Mouse (Mus musculus): Measurements from ENCODE around the gene Cyp2c23. TPM values are rescaled to one million over a fixed set of nuclear protein-coding genes. Genes with fewer than 3 reads are reported as not detected.

Gene Cyp2c23
- polyA plus RNA-seq, 1 experiment = not detected

GRCm38 (mm10) chr19:44026956-44027530 lies 2.0 kb downstream of the Cyp2c23 start:
- Histone ChIP-seq H3K4me3 (ENCODE audit: insufficient read depth, low read length) (no peak overlapping the region), H3K27ac (ENCODE audit: insufficient read depth, low read depth, low read length) (no peak overlapping the region), H3K4me1 (ENCODE audit: control insufficient read depth, insufficient read depth, low read length) (no peaks in the 10 kb centered on the region)
- TF ChIP-seq CTCF (IDR thresholded peaks at IDR 0.05; ENCODE audit: low read depth, low read length) (no peak), POLR2A (IDR thresholded peaks at IDR 0.05; ENCODE audit: borderline replicate concordance, low read depth, low read length) (no peak)

- H3K4me3 ChIP-seq (ENCODE audit: insufficient read depth, low read length) = no peak overlapping the region
- no peak overlapping the region for H3K27ac ChIP-seq (ENCODE audit: insufficient read depth, low read depth, low read length)
- H3K4me1 ChIP-seq (ENCODE audit: control insufficient read depth, insufficient read depth, low read length) = peaks cover 6% of the 10 kb centered on the region
- no peak for TF ChIP-seq POLR2A (IDR thresholded peaks at IDR 0.05; ENCODE audit: borderline replicate concordance, low read depth, low read length)
Observed at GRCm38 (mm10) chr19:44024921-44025585, 4.0 kb downstream of the Cyp2c23 start.

- H3K27ac ChIP-seq (ENCODE audit: insufficient read depth, low read depth, low read length) = no peak overlapping the region
- H3K4me3 ChIP-seq (ENCODE audit: insufficient read depth, low read length) = no peak overlapping the region
- TF ChIP-seq CTCF (IDR thresholded peaks at IDR 0.05; ENCODE audit: low read depth, low read length) (no peak), POLR2A (IDR thresholded peaks at IDR 0.05; ENCODE audit: borderline replicate concordance, low read depth, low read length) (no peak)
- H3K4me1 ChIP-seq (ENCODE audit: control insufficient read depth, insufficient read depth, low read length) = peaks cover 6% of the 10 kb centered on the region
Observed at GRCm38 (mm10) chr19:44023066-44023465, 5.9 kb downstream of the Cyp2c23 start.

- Histone ChIP-seq H3K27ac (ENCODE audit: insufficient read depth, low read depth, low read length) (no peak overlapping the region), H3K4me1 (ENCODE audit: control insufficient read depth, insufficient read depth, low read length) (peaks cover 6% of the 10 kb centered on the region), H3K4me3 (ENCODE audit: insufficient read depth, low read length) (no peak overlapping the region)
- no peak for TF ChIP-seq CTCF (IDR thresholded peaks at IDR 0.05; ENCODE audit: low read depth, low read length)
- TF ChIP-seq POLR2A (IDR thresholded peaks at IDR 0.05; ENCODE audit: borderline replicate concordance, low read depth, low read length) = no peak
Observed at GRCm38 (mm10) chr19:44021502-44021901, 7.5 kb downstream of the Cyp2c23 start.

- no peak for TF ChIP-seq POLR2A (IDR thresholded peaks at IDR 0.05; ENCODE audit: borderline replicate concordance, low read depth, low read length)
- TF ChIP-seq CTCF (IDR thresholded peaks at IDR 0.05; ENCODE audit: low read depth, low read length) = no peak
- H3K4me1 ChIP-seq (ENCODE audit: control insufficient read depth, insufficient read depth, low read length) = peaks cover 8% of the 10 kb centered on the region
Observed at GRCm38 (mm10) chr19:44019739-44020138, 9.3 kb downstream of the Cyp2c23 start.

GRCm38 (mm10) chr19:44013862-44014261 lies 15.1 kb downstream of the Cyp2c23 start:
- Histone ChIP-seq H3K4me3 (ENCODE audit: insufficient read depth, low read length) (no peak overlapping the region), H3K27ac (ENCODE audit: insufficient read depth, low read depth, low read length) (no peak overlapping the region), H3K4me1 (ENCODE audit: control insufficient read depth, insufficient read depth, low read length) (peaks cover 10% of the 10 kb centered on the region)
- TF ChIP-seq POLR2A (IDR thresholded peaks at IDR 0.05; ENCODE audit: borderline replicate concordance, low read depth, low read length) (no peak), CTCF (IDR thresholded peaks at IDR 0.05; ENCODE audit: low read depth, low read length) (no peak)

More at GRCm38 (mm10) chr19:44019739-44020138, 9.3 kb downstream of the Cyp2c23 start:
- no peak overlapping the region for H3K27ac ChIP-seq (ENCODE audit: insufficient read depth, low read depth, low read length)
- no peak overlapping the region for H3K4me3 ChIP-seq (ENCODE audit: insufficient read depth, low read length)

GRCm38 (mm10) chr19:44008784-44009183 lies 20.2 kb downstream of the Cyp2c23 start:
- peak overlapping the region; percentile 48 for H3K27ac ChIP-seq (ENCODE audit: insufficient read depth, low read depth, low read length)
- H3K4me3 ChIP-seq (ENCODE audit: insufficient read depth, low read length) = peak overlapping the region; percentile 26
- peaks cover 8% of the 10 kb centered on the region for H3K4me1 ChIP-seq (ENCODE audit: control insufficient read depth, insufficient read depth, low read length)
- TF ChIP-seq POLR2A (IDR thresholded peaks at IDR 0.05; ENCODE audit: borderline replicate concordance, low read depth, low read length) (no peak), CTCF (IDR thresholded peaks at IDR 0.05; ENCODE audit: low read depth, low read length) (no peak)

- Histone ChIP-seq H3K4me1 (ENCODE audit: control insufficient read depth, insufficient read depth, low read length) (peaks cover 6% of the 10 kb centered on the region), H3K27ac (ENCODE audit: insufficient read depth, low read depth, low read length) (no peak overlapping the region), H3K4me3 (ENCODE audit: insufficient read depth, low read length) (no peak overlapping the region)
- no peak for TF ChIP-seq POLR2A (IDR thresholded peaks at IDR 0.05; ENCODE audit: borderline replicate concordance, low read depth, low read length)
- no peak for TF ChIP-seq CTCF (IDR thresholded peaks at IDR 0.05; ENCODE audit: low read depth, low read length)
Observed at GRCm38 (mm10) chr19:44007186-44007585, 21.8 kb downstream of the Cyp2c23 start.

- no peak for TF ChIP-seq POLR2A (IDR thresholded peaks at IDR 0.05; ENCODE audit: borderline replicate concordance, low read depth, low read length)
- TF ChIP-seq CTCF (IDR thresholded peaks at IDR 0.05; ENCODE audit: low read depth, low read length) = no peak
- no peak overlapping the region for H3K27ac ChIP-seq (ENCODE audit: insufficient read depth, low read depth, low read length)
- no peak overlapping the region for H3K4me3 ChIP-seq (ENCODE audit: insufficient read depth, low read length)
- H3K4me1 ChIP-seq (ENCODE audit: control insufficient read depth, insufficient read depth, low read length) = peaks cover 6% of the 10 kb centered on the region
Observed at GRCm38 (mm10) chr19:44005025-44005424, 24.0 kb downstream of the Cyp2c23 start.

- Histone ChIP-seq H3K4me1 (ENCODE audit: control insufficient read depth, insufficient read depth, low read length) (peaks cover 2% of the 10 kb centered on the region), H3K4me3 (ENCODE audit: insufficient read depth, low read length) (no peak overlapping the region), H3K27ac (ENCODE audit: insufficient read depth, low read depth, low read length) (no peak overlapping the region)
- TF ChIP-seq CTCF (IDR thresholded peaks at IDR 0.05; ENCODE audit: low read depth, low read length) = no peak
- TF ChIP-seq POLR2A (IDR thresholded peaks at IDR 0.05; ENCODE audit: borderline replicate concordance, low read depth, low read length) = no peak
Observed at GRCm38 (mm10) chr19:44004261-44004660, 24.7 kb downstream of the Cyp2c23 start.

Data from bone marrow macrophage, adult 2 months (primary cell).